Mouse (Mus musculus) limb, embryonic 12.5 days (tissue): Measurements from ENCODE around the gene Gm10486. TPM values are rescaled to one million over a fixed set of nuclear protein-coding genes. Genes with fewer than 3 reads are reported as not detected.
"Not testable (repeated sequence)": the region's sequence is repeated elsewhere in the genome, so short reads cannot be mapped to it uniquely, and the experiment has no call there.

Source experiments
- ATAC-seq: fragments of 200-750 bp; cut with Nextera tagmentation; 2 replicates; pipeline ENCODE4 v1.8.0; 2017; ENCODE audit warnings: low read depth, moderate TSS enrichment; ENCODE audit not compliant: insufficient number of reproducible peaks, insufficient read depth, low FRiP score, low TSS enrichment
- H3K27ac ChIP-seq: fragments of 300-500 bp; sonication (generic); 2 replicates; pipeline ENCODE4 v1.5.1; 2016; ENCODE audit warnings: mild to moderate bottlenecking, moderate library complexity
- H3K27me3 ChIP-seq: fragments of 300-500 bp; sonication (generic); 2 replicates; pipeline ENCODE4 v1.6.1; 2016; ENCODE audit warnings: mild to moderate bottlenecking, moderate library complexity
- H3K36me3 ChIP-seq: fragments of 300-500 bp; sonication (generic); 2 replicates; pipeline ENCODE4 v1.6.1; 2016; ENCODE audit warnings: mild to moderate bottlenecking, moderate library complexity
- H3K4me1 ChIP-seq: fragments of 300-500 bp; sonication (generic); replicated peaks from 2 replicates; pipeline ENCODE4 v1.6.1; 2016
- H3K4me2 ChIP-seq: fragments of 300-500 bp; sonication (generic); 2 replicates; pipeline ENCODE4 v1.6.1; 2016; ENCODE audit warnings: mild to moderate bottlenecking, moderate library complexity
- H3K4me3 ChIP-seq: fragments of 300-500 bp; sonication (generic); replicated peaks from 2 replicates; pipeline ENCODE4 v1.5.1; 2016; ENCODE audit warnings: mild to moderate bottlenecking
- H3K9ac ChIP-seq: fragments of 300-500 bp; sonication (generic); replicated peaks from 2 replicates; pipeline ENCODE4 v1.6.1; 2016; ENCODE audit warnings: mild to moderate bottlenecking, moderate library complexity
- H3K9me3 ChIP-seq: fragments of 300-500 bp; sonication (generic); 2 replicates; pipeline ENCODE4 v1.6.1; 2016; ENCODE audit warnings: mild to moderate bottlenecking, moderate library complexity
- WGBS: fragments of 180-500 bp; shearing (Covaris S2); methylation state at CpG from one replicate; pipeline ENCODE4 v1.1.7; 2016; 5-methylcytosine and 5-hydroxymethylcytosine counted together
- polyA plus RNA-seq: library from polyadenylated mRNA; unstranded; fragments of >200 nt; fragmentation: Nextera tagmentation; extraction: Ambion mirVana; gene quantifications from 2 replicates; pipeline ENCODE4 v1.2.1, GENCODE M21; 2016

The Gm10486 gene
- not detected in 2 replicates for polyA plus RNA-seq

DNA sequence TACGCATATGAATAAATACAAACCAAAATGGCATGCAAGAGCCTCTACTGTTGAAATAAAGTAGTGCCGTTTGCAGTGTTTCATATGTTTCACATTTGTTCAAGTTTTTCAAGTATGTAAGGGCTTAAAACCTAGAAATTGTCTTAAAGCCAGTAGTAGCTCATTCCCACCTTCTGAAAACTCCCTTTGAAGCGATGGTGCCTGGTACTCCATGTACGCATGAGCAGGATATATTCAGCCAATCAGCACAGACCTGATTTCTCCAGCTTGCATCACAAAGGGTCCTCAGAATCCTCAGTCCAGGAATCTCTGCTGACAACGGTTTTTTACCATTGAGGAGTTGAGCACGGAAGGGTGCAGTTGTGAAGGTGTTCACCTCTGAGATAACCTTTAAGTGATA, at the start of gene Gm10486:
TSS of gene Gm10486 (plus strand) at position 301 of the 400 bp plus-strand sequence.
- not testable (repeated sequence) for H3K4me3 ChIP-seq, ATAC-seq, H3K9ac ChIP-seq, H3K27me3 ChIP-seq, H3K4me2 ChIP-seq, H3K36me3 ChIP-seq, H3K9me3 ChIP-seq, H3K4me1 ChIP-seq, H3K27ac ChIP-seq
- WGBS: no CpG with 5 or more reads among the region's 6 CpGs
